Mouse (Mus musculus) forebrain, embryonic 13.5 days (tissue): ENCODE data around the gene Ccdc8. TPM values are rescaled to one million over a fixed set of nuclear protein-coding genes. Genes with fewer than 3 reads are reported as not detected.
"Not testable (repeated sequence)": the region's sequence is repeated elsewhere in the genome, so short reads cannot be mapped to it uniquely, and the experiment has no call there.

Experiments
- ATAC-seq: fragments of 200-750 bp; cut with Nextera tagmentation; 2 replicates; pipeline ENCODE4 v1.8.0; 2017
- H3K27ac ChIP-seq: fragments of 300-500 bp; sonication (generic); 2 replicates; pipeline ENCODE4 v1.5.1; 2015; ENCODE audit warnings: inconsistent platforms, mild to moderate bottlenecking, moderate library complexity
- H3K27me3 ChIP-seq: fragments of 300-500 bp; sonication (generic); 2 replicates; pipeline ENCODE4 v1.6.1; 2015; ENCODE audit warnings: mild to moderate bottlenecking, inconsistent platforms
- H3K36me3 ChIP-seq: fragments of 300-500 bp; sonication (generic); 2 replicates; pipeline ENCODE4 v1.6.1; 2015; ENCODE audit warnings: mild to moderate bottlenecking, inconsistent platforms; ENCODE audit not compliant: poor library complexity, severe bottlenecking
- H3K4me1 ChIP-seq: fragments of 300-500 bp; sonication (generic); 2 replicates; pipeline ENCODE4 v1.6.1; 2015; ENCODE audit warnings: inconsistent platforms
- H3K4me2 ChIP-seq: fragments of 300-500 bp; sonication (generic); 2 replicates; pipeline ENCODE4 v1.6.1; 2015; ENCODE audit warnings: inconsistent platforms, mild to moderate bottlenecking, moderate library complexity
- H3K4me3 ChIP-seq: fragments of 300-500 bp; sonication (generic); 2 replicates; pipeline ENCODE4 v1.5.1; 2015; ENCODE audit warnings: mild to moderate bottlenecking, inconsistent platforms
- H3K9ac ChIP-seq: fragments of 300-500 bp; sonication (generic); 2 replicates; pipeline ENCODE4 v1.6.1; 2015; ENCODE audit warnings: mild to moderate bottlenecking, inconsistent platforms
- H3K9me3 ChIP-seq: fragments of 300-500 bp; sonication (generic); replicated peaks from 2 replicates; pipeline ENCODE4 v1.6.1; 2016; ENCODE audit warnings: inconsistent platforms
- WGBS: fragments of 180-500 bp; shearing (Covaris S2); methylation state at CpG from one replicate; pipeline ENCODE4 v1.1.7; 2015; 5-methylcytosine and 5-hydroxymethylcytosine counted together
- polyA plus RNA-seq: library from polyadenylated mRNA; unstranded; fragments of >200 nt; fragmentation: Nextera tagmentation; extraction: Ambion mirVana; gene quantifications from 2 replicates; pipeline ENCODE4 v1.2.1, GENCODE M21; 2015

The Ccdc8 gene
- polyA plus RNA-seq, 1 experiment from 2014 or later = 6.0 TPM

DNA sequence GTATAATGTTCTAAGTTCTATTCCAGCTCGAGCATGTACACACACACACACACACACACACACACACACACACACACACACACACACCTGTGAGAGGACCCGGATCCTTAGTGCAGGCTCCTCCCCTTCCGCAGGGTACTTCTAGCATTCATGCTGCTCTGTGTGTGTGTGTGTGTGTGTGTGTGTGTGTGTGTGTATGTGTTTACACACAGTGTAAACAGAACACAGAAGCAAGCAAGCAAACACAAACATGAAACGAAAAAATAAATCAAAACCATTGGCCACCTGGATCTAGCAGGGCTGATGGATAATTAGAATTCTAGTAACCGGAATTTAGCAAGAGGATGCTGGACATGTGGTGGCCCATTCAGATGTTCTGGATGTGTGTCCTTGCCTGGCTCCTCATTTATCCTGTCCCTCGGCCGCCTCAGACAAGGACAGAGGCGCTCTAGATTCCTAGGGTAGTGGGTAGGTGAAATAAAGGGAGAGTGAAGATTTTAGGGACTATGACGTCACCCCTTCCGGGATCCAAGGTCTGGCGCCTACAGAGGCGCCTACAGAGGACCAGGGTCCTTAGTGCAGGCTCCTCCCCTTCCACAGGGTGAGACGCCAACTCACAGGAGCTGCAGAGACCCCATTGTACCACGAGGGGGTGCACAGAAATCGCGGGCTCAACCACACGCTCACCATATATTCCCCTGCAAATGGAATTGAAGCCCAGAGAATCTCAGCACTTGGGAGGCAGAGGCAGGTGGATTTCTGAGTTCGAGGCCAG is 41.5 kb upstream of the Ccdc8 start:
- ATAC-seq = peak; percentile 61
- 26% methylated on average over 18 of the region's 18 CpGs for WGBS
- H3K4me2 ChIP-seq = peak overlapping the region; percentile 24; the same call in 1 of the 2 replicates

DNA sequence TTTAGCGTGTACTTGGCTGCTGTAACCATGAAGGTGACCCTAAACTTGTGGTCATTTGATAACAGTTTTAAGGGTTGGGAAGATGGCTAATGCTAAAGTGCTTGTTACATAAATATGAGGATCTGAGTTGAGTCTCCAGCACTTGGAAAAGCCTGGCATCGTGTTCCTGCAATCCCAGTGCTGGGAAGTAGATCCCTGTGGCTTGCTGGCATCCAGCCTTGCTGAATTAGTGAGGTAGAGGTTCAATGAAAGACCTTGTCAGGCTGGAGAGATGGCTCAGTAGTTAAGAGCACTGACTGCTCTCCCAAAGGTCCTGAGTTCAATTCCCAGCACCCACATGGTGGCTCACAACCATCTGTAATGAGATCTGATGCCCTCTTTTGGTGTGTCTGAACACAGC is 38.7 kb upstream of the Ccdc8 start:
- H3K27ac ChIP-seq, H3K4me3 ChIP-seq, H3K9me3 ChIP-seq, H3K4me2 ChIP-seq, H3K9ac ChIP-seq, ATAC-seq, H3K36me3 ChIP-seq: not testable (repeated sequence)
- H3K4me1 ChIP-seq = peaks cover 45% of the 10 kb centered on the region
- H3K27me3 ChIP-seq = peaks cover 10% of the 10 kb centered on the region; the same call in 1 of the 2 replicates
- 57% methylated on average over 2 of the region's 2 CpGs for WGBS

More for the DNA sequence above, 41.5 kb upstream of the Ccdc8 start:
- Histone ChIP-seq H3K27ac (peak overlapping the region; percentile 66; the same call in 1 of the 2 replicates), H3K36me3 (no peaks in the 10 kb centered on the region), H3K4me1 (peaks cover 50% of the 10 kb centered on the region), H3K9me3 (no peaks in the 10 kb centered on the region; the same call in 1 of the 2 replicates), H3K9ac (no peak overlapping the region), H3K4me3 (no peak overlapping the region), H3K27me3 (peaks cover 34% of the 10 kb centered on the region)

DNA sequence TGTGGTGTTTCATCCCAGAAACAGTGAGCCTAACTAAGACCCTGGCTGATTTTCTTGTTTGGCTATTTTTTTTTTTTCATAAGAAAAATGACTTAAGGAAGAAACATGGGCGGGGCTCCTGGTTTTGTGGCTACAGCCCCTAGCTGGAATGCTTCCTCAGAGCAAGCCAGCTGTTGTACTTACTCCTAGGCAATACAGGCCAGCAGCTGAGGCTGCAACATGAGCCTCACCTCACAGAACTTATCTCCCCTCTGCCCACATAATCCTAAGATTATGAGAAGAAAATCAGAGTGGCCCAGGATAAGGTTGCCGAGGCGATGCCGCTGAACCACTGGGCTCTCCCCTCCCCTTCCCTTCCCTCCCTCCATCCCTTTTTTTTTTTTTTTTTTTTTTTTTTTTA is 36.8 kb upstream of the Ccdc8 start:
- Histone ChIP-seq H3K4me1 (peaks cover 45% of the 10 kb centered on the region), H3K4me3 (no peak overlapping the region), H3K36me3 (no peaks in the 10 kb centered on the region), H3K9me3 (no peaks in the 10 kb centered on the region; the same call in 1 of the 2 replicates), H3K27ac (peak overlapping the region; percentile 16; the same call in 1 of the 2 replicates), H3K27me3 (no peaks in the 10 kb centered on the region), H3K9ac (no peak overlapping the region), H3K4me2 (no peak overlapping the region)
- 86% methylated on average over 4 of the region's 4 CpGs for WGBS
- no peak for ATAC-seq

DNA sequence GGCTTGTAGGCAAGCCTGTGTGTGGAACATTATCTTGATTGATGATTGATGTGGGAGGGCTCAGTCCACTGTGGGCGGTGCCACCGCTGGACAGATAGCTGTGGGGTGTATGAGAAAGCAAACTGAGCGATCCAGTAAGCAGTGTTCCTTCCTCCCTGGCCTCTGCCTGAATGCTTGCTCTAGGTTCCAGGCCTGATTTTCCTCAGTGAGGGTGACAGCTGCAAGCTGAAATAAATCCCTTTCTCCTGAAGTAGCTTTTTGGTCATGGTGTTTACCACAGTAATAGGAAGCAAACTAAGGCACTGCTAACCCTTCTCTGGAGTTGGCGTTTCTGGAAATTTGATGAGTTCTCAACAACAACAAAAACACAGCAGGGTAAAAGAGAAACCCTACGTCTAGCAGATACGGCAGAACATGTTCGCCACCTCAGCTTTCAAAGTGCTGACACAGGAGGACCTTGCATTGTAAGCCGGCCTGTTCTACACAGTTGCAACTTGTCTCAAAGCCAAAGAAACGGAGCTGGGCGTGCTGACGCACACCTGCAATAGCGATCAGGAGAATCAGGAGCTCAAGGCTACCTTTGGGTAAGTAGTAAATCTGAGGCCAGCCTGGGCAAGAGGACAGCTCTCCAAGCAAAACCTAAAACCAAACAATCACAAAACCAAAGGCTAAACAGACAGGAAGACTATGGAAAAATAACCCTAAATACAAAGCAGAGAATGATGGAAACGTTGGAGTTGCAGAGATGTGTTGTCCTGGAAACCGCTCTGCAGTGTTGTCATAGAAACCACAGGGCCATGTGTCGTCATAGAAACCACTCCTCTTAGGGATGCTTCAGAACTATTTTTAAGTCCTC is 35.9 kb upstream of the Ccdc8 start:
- H3K9ac ChIP-seq = no peak overlapping the region
- H3K9me3 ChIP-seq = no peaks in the 10 kb centered on the region; the same call in 1 of the 2 replicates
- peak overlapping the region; percentile 87 for H3K27ac ChIP-seq
- ATAC-seq = peak; percentile 68
- H3K4me3 ChIP-seq = no peak overlapping the region
- H3K4me1 ChIP-seq = peaks cover 50% of the 10 kb centered on the region
- H3K36me3 ChIP-seq = peaks cover 6% of the 10 kb centered on the region; the same call in 1 of the 2 replicates
- no peaks in the 10 kb centered on the region for H3K27me3 ChIP-seq
- H3K4me2 ChIP-seq = peak overlapping the region; percentile 31
- WGBS = 45% methylated on average over 15 of the region's 15 CpGs

DNA sequence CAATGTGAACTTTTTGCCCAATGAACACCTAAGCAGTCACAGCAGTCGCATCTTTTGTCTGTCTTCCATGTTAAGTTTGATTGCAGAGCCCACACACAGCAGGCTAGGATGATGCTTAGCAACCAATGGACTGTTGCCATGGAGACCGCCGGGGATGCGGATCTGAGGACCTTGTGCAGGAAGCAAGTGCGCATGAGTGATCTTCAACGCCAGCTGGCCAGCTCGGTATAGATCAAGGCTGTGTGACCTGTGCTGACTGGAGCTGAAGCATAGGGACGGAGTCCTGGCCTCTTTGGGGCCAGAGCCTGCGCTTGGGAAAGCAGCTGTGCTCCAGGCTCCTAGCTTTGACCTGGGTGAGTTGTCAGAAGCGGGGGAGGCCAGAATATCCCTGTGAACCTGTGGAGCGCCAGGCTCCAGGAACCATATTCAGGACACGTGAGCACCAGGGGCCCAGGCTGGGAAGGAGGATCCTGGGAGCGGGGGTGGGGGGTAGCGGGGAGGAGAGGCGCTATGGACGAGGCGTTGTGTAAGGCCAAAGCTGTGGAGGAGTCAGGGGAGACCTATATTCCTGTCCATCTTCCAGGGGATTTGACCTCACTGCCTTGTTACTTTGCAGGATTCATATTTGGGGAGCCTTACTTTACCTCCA is 32.8 kb upstream of the Ccdc8 start, which contains the start of gene Pnmal1:
Gene Pnmal1 (plus strand): TSS at position 141 of the 649 bp plus-strand sequence.
- peaks cover 15% of the 10 kb centered on the region for H3K36me3 ChIP-seq
- WGBS = 5% methylated on average over 17 of the region's 17 CpGs
- H3K27me3 ChIP-seq = no peaks in the 10 kb centered on the region
- peak within 1 kb of the TSS; percentile 65 for H3K9ac ChIP-seq
- peak within 1 kb of the TSS; percentile 44 for H3K4me3 ChIP-seq
- peak within 1 kb of the TSS; percentile 94 for H3K27ac ChIP-seq
- ATAC-seq = peak; percentile 95
- peak within 1 kb of the TSS; percentile 72 for H3K4me2 ChIP-seq
- no peaks in the 10 kb centered on the region; the same call in 1 of the 2 replicates for H3K9me3 ChIP-seq
- H3K4me1 ChIP-seq = peaks cover 57% of the 10 kb centered on the region

DNA sequence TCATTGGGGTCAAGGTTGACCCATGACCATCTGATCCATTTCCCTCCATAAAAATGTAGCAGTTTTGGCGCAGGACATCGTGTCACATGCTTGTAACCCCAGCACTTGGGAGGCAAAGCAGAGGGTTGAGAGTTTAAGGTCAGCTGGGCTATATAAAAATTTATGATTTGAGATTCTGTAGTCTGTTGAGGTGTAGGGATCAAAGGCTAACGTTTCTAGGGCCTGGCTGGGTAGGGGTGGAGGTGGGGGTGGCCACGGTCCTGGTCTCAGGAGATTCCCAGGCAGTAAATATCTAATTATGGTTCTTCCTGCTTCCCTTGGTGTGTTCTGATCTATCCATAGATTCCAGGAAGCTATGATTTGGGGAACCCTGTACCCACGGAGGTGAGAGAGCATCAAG is 30.8 kb upstream of the Ccdc8 start:
- Histone ChIP-seq H3K36me3 (peaks cover 15% of the 10 kb centered on the region), H3K4me3 (no peak overlapping the region), H3K4me2 (peak overlapping the region; percentile 72), H3K9ac (no peak overlapping the region), H3K9me3 (no peaks in the 10 kb centered on the region), H3K27ac (no peak overlapping the region), H3K4me1 (peaks cover 52% of the 10 kb centered on the region), H3K27me3 (no peaks in the 10 kb centered on the region)
- ATAC-seq = no peak
- WGBS = 90% methylated on average over 5 of the region's 5 CpGs

DNA sequence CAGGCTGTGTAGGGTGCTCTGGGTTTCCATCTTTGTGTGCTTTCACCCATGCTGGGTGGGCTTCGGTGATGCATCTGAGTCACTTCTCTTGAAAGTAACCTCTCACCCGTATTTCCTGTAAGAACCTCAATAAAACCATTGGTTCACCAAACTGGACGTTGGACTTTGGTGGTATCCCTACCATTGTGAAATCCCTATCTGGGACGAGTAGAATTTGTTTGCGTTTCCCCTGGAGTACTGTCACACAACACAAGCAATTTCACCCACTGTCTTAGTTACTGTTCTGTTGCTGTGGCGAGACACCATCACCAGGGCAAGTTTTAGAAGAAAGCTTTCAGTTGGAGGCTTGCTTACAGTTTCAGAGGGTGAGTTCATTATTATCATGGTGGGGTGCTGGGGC is 24.1 kb upstream of the Ccdc8 start:
- Histone ChIP-seq H3K4me3 (no peak overlapping the region), H3K4me2 (no peak overlapping the region), H3K4me1 (no peaks in the 10 kb centered on the region), H3K9ac (no peak overlapping the region), H3K9me3 (0 out of 2 replicates have a peak, but pooled peaks cover 4% of the 10 kb centered on the region), H3K36me3 (no peaks in the 10 kb centered on the region), H3K27ac (no peak overlapping the region), H3K27me3 (no peaks in the 10 kb centered on the region)
- 86% methylated on average over 6 of the region's 6 CpGs for WGBS
- no peak for ATAC-seq

DNA sequence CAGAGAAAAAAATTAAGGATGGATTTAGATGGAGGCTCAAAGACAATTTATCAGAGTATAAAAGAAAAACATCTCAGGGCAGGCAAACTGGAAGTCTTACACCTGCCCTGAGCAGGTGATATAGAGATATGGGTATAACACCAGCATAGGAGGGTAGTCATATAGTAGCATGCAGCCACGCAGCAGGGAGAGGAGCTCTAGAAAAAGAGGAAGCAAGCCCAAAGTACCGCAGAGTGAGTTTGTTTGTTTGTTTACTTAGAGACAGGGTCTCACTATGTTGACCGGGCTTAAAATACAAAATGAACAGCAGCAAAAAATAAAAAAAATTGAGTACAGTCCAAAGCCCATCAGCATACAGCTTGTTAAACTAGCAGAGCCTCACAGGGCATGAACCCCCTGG is 21.3 kb upstream of the Ccdc8 start:
- 83% methylated on average over 3 of the region's 3 CpGs for WGBS
- Histone ChIP-seq H3K4me3 (no peak overlapping the region), H3K4me2 (no peak overlapping the region), H3K9ac (no peak overlapping the region), H3K4me1 (no peaks in the 10 kb centered on the region), H3K36me3 (no peaks in the 10 kb centered on the region), H3K27ac (no peak overlapping the region), H3K9me3 (0 out of 2 replicates have a peak, but pooled peaks cover 4% of the 10 kb centered on the region), H3K27me3 (no peaks in the 10 kb centered on the region)
- ATAC-seq = no peak

DNA sequence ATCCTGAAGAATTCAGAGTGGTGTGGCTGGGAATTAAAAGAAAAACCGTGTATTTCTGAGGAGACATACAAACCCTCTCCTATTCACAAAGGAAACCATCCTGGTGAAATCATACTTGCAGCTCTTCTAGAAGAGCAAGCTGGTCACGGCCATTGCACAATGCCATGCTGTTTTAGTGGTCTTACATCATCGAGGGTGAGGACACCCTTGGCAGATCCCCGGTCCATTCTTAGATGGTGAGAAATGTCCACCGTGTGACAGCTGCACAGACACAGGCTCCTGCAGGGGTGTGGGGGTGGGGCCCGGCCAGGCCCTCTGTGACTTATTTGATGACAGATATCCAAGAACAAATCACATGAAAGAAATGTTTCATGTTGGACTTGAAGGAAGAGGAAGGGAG is 18.5 kb upstream of the Ccdc8 start:
- Histone ChIP-seq H3K4me2 (no peak overlapping the region), H3K36me3 (no peaks in the 10 kb centered on the region), H3K9me3 (0 out of 2 replicates have a peak, but pooled peaks cover 4% of the 10 kb centered on the region), H3K4me3 (no peak overlapping the region), H3K9ac (no peak overlapping the region), H3K4me1 (no peaks in the 10 kb centered on the region), H3K27me3 (no peaks in the 10 kb centered on the region), H3K27ac (no peak overlapping the region)
- WGBS = 77% methylated on average over 6 of the region's 6 CpGs
- no peak for ATAC-seq

DNA sequence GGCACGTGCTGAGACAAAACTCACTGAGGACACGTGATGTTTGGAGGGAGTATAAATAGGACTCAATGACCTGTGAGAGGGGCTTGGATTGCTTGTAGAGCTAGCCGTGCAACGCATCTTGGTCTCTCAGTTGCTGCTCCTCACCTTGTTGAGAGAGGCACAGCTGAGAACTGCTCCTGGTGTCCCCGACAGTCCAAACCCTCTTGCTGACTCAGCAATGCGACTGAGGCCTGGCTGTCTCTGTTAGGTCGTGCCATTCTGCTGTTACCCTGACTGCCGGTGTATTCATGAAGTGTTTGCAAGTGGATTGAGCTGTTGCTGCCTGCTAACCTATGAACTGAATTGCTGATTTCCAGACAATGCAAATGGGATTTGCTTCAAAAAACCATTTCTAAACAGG is 16.2 kb upstream of the Ccdc8 start:
- Histone ChIP-seq H3K9me3 (no peaks in the 10 kb centered on the region; the same call in 1 of the 2 replicates), H3K27me3 (no peaks in the 10 kb centered on the region), H3K4me3 (no peak overlapping the region), H3K27ac (no peak overlapping the region), H3K9ac (no peak overlapping the region), H3K4me1 (peaks cover 11% of the 10 kb centered on the region), H3K4me2 (no peak overlapping the region), H3K36me3 (no peaks in the 10 kb centered on the region)
- 68% methylated on average over 8 of the region's 8 CpGs for WGBS
- no peak for ATAC-seq

DNA sequence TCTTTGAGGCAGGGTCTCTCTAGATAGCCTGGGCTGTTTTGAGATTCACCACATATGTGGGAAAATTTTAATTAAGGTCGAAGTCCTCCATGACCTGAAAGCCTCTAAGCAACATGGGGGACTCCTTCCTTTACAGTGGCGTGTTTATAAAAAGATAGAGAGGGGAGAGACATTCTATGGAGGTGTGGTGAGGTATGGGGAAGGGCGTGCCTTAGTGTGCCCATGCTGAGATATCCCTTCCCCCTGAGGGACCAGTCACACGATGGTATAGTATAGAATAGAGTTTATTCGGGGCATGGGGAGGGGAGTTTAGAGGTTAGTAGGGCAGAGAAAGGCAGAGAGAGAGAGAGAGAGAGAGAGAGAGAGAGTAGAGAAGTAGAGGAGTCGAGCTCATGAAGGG is 14.3 kb upstream of the Ccdc8 start:
- no peak for ATAC-seq
- Histone ChIP-seq H3K4me3 (no peak overlapping the region), H3K4me2 (no peak overlapping the region), H3K27me3 (no peaks in the 10 kb centered on the region), H3K4me1 (peaks cover 24% of the 10 kb centered on the region), H3K27ac (no peak overlapping the region), H3K9ac (no peak overlapping the region), H3K36me3 (no peaks in the 10 kb centered on the region), H3K9me3 (no peaks in the 10 kb centered on the region; the same call in 1 of the 2 replicates)
- WGBS = 79% methylated on average over 6 of the region's 6 CpGs
